Mouse (Mus musculus): ENCODE results near the gene Arr3.

The Arr3 gene

GRCm38 (mm10) chrX:100605314-100605713 is at the start of gene Arr3:
Gene Arr3, plus strand, starts transcription at chrX:100605497.
- DNase-seq (ENCODE audit: low read depth, low spot score): no peak

GRCm38 (mm10) chrX:100556026-100556425 is 49.3 kb upstream of the Arr3 start:
- DNase-seq (ENCODE audit: low read depth, low spot score): no peak

GRCm38 (mm10) chrX:100565696-100566095 is 39.6 kb upstream of the Arr3 start:
- DNase-seq (ENCODE audit: low read depth, low spot score): no peak

- no peak for DNase-seq (ENCODE audit: low read depth, low spot score)
These were observed 33.3 kb upstream of the Arr3 start, which contains the start of gene Awat1 for GRCm38 (mm10) chrX:100571951-100572350. Gene Awat1, plus strand, starts transcription at chrX:100572251.

GRCm38 (mm10) chrX:100594791-100595190 is 10.5 kb upstream of the Arr3 start, which contains the start of gene P2ry4:
Gene P2ry4, minus strand, starts transcription at chrX:100594869.
- DNase-seq (ENCODE audit: low read depth, low spot score): no peak

- no peak for DNase-seq (ENCODE audit: low read depth, low spot score)
These were observed 7.9 kb upstream of the Arr3 start for GRCm38 (mm10) chrX:100597439-100597838.

GRCm38 (mm10) chrX:100599755-100600154 is 5.5 kb upstream of the Arr3 start:
- DNase-seq (ENCODE audit: low read depth, low spot score): no peak

GRCm38 (mm10) chrX:100618488-100618887 is 13.2 kb downstream of the Arr3 start:
- no peak for DNase-seq (ENCODE audit: low read depth, low spot score)

- no peak for DNase-seq (ENCODE audit: low read depth, low spot score)
These were observed 16.1 kb downstream of the Arr3 start for GRCm38 (mm10) chrX:100621366-100621765.

GRCm38 (mm10) chrX:100624242-100624641 is 18.9 kb downstream of the Arr3 start:
- no peak for DNase-seq (ENCODE audit: low read depth, low spot score)

GRCm38 (mm10) chrX:100625146-100625545 is 19.8 kb downstream of the Arr3 start:
- DNase-seq (ENCODE audit: low read depth, low spot score): peak; percentile 11

GRCm38 (mm10) chrX:100625546-100625801 is 20.2 kb downstream of the Arr3 start, which contains the start of gene Kif4:
Gene Kif4, plus strand, starts transcription at chrX:100625737.
- no peak for DNase-seq (ENCODE audit: low read depth, low spot score)

GRCm38 (mm10) chrX:100625802-100626793 is 20.8 kb downstream of the Arr3 start, which contains the start of gene Pdzd11:
Gene Pdzd11, minus strand, starts transcription at chrX:100626568.
- peak; percentile 93 for DNase-seq (ENCODE audit: low read depth, low spot score)

GRCm38 (mm10) chrX:100629076-100629475 is 23.8 kb downstream of the Arr3 start:
- DNase-seq (ENCODE audit: low read depth, low spot score): no peak

- no peak for DNase-seq (ENCODE audit: low read depth, low spot score)
These were observed 33.2 kb downstream of the Arr3 start for GRCm38 (mm10) chrX:100638477-100638876.

GRCm38 (mm10) chrX:100652848-100653247 is 47.6 kb downstream of the Arr3 start:
- DNase-seq (ENCODE audit: low read depth, low spot score): peak; percentile 2

- DNase-seq (ENCODE audit: low read depth, low spot score): no peak
These were observed 59.5 kb downstream of the Arr3 start for GRCm38 (mm10) chrX:100664825-100665224.
